ENCODE assay signal across 8 mouse cellular contexts in the genomic region with DNA sequence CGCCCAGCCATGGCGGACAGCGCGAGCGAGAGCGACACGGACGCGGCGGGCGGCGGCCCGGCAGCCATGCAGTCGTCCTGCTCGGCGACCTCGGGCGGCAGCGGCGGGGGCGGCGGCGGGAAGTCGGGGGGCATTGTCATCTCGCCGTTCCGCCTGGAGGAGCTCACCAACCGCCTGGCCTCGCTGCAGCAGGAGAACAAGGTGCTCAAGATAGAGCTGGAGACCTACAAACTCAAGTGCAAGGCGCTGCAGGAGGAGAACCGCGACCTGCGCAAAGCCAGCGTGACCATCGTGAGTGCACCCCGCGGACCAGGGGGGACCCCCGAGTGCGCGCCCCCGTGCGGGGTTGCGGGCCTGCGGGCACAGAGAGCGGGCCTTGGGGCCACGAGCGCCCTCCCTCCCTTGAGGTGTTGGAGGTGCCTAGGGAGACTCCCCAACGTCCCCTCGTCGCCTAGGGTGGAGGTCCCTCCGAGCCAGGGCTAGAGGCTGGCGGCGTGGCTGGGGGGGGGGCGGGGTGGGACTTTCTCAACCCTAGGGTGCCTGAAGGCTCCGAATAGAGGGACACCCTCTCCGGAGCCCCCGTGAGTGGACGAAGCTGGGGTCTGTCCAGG. TPM values are rescaled to one million over a fixed set of nuclear protein-coding genes. Genes with fewer than 3 reads are reported as not detected.
DNase-seq lines count a peak whose midpoint lies in the region; ATAC-seq lines count a peak whose summit lies in the region.

No protein-coding gene starts in this region.

- H3K36me3 ChIP-seq in heart, embryonic 11.5 days (ENCODE audit: control insufficient read depth, insufficient read depth, low read length) = peaks cover 2% of the 10 kb centered on the region; the same call in 1 of the 2 replicates

- under 1% methylated on average over 48 of the region's 58 CpGs for whole genome bisulfite sequencing in heart, embryonic 11.5 days (ENCODE audit: insufficient replicate concordance)

- H3K27ac ChIP-seq in heart, embryonic 11.5 days (ENCODE audit: low read depth, low read length) = peak overlapping the region; percentile 88

- ATAC-seq in heart, embryonic 11.5 days (replicated peaks; ENCODE audit: insufficient number of reproducible peaks, low FRiP score, low TSS enrichment) = peak; percentile 11
- ATAC-seq in inflammation-experienced regulatory T-cells, adult 6 months = no peak

- H3K9ac ChIP-seq in heart, embryonic 11.5 days (ENCODE audit: low read depth, low read length) = peak overlapping the region; percentile 98

- H3K9me3 ChIP-seq in heart, embryonic 11.5 days (replicated peaks; ENCODE audit: control insufficient read depth, low read length) = peaks cover 3% of the 10 kb centered on the region; the same call in 1 of the 2 replicates

- H3K27me3 ChIP-seq in heart, embryonic 11.5 days (ENCODE audit: control insufficient read depth, insufficient read depth, low read length) = no peaks in the 10 kb centered on the region

- peak; percentile 38 for DNase-seq in urinary bladder, postnatal 25 days (ENCODE audit: low spot score)
- no peak for DNase-seq in urinary bladder, adult 2 months (ENCODE audit: low spot score)
- peak; percentile 69 for DNase-seq in cerebellum, adult 9-11 months
- peak; percentile 64 for DNase-seq in kidney, postnatal 10 days
- peak; percentile 57 for DNase-seq in lung, postnatal 10 days
- peak; percentile 65 to 70 for DNase-seq in spleen, postnatal 10 days (ENCODE audit: low spot score in 2 of 2)

- peak overlapping the region; percentile 68 for H3K4me2 ChIP-seq in heart, embryonic 11.5 days

- H3K4me3 ChIP-seq in heart, embryonic 11.5 days (ENCODE audit: low read depth, low read length) = peak overlapping the region; percentile 98

- peaks cover 25% of the 10 kb centered on the region for H3K4me1 ChIP-seq in heart, embryonic 11.5 days (ENCODE audit: control insufficient read depth, insufficient read depth, low read length)

RNA-seq across cellular contexts. Expression of a gene that starts 0.5 kb away (rescaled TPM):
- polyA plus RNA-seq in urinary bladder, adult 2 months (2012; rRNA removed) = 37.9 and 45.4 TPM in 2 replicates
- polyA plus RNA-seq in heart, embryonic 11.5 days (2014; fragmentation: Nextera tagmentation; extraction: Ambion mirVana) = 18.5 and 23.0 TPM in 2 replicates
- 10 to 100 TPM; 25.6 to 31.5 (median 27.3) TPM for polyA plus RNA-seq in inflammation-experienced regulatory T-cells, adult 6 months (2017; shearing (Covaris generic))
